In the genomic region with DNA sequence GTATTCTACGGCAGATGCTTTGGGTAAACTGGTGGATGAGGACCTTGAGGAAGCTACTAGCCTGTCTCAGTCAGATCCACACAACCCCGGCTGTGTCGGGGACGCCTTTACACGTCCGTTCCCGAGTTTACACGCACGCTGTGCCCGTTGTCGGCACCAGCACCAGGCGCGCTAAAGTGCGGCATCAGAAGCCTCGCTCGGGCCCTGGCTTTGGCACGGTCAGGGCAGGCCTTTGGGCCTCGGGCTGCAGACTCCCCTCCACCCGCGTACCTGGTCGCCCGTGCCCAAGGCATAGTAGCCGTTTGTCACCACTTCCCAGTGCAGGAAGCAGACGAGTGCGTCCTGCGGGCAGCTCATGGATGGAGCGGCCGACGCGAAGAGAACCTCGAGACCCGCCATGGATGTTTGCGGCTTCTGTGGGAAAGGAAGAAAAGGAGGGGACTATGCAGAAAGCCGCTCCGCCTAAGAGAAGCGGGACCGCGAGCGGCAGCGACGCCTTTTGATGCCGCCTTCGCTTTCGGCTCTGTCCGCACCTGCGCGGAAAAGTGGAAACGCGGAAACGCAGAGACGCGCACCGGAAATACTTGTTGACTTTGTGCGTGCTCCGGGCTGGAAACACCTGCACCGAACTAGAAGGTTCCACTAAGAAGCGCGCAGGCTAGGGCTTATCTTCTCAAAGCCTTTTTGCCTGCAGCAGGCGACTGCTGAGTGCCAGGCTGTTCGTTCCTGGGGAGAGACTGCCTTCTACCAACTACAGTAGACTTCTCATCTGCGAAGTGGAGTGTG, we compare ENCODE assay signal across 8 mouse cellular contexts. TPM values are rescaled to one million over a fixed set of nuclear protein-coding genes. Genes with fewer than 3 reads are reported as not detected.
DNase-seq lines count a peak whose midpoint lies in the region; ATAC-seq lines count a peak whose summit lies in the region.

No protein-coding gene starts in this region.

- H3K4me2 ChIP-seq in heart, embryonic 15.5 days: peak overlapping the region; percentile 78
- peak overlapping the region; percentile 76 for H3K4me2 ChIP-seq in liver, embryonic 15.5 days
- peak overlapping the region; percentile 75 for H3K4me2 ChIP-seq in neural tube, embryonic 12.5 days (replicated peaks)

- H3K4me3 ChIP-seq in forebrain, embryonic 10.5 days: peak overlapping the region; percentile 96
- H3K4me3 ChIP-seq in heart, embryonic 15.5 days: peak overlapping the region; percentile 78
- H3K4me3 ChIP-seq in liver, embryonic 15.5 days (replicated peaks): peak overlapping the region; percentile 74
- peak overlapping the region; percentile 86 for H3K4me3 ChIP-seq in neural tube, embryonic 12.5 days

- peak; percentile 90 for ATAC-seq in heart, embryonic 15.5 days (replicated peaks; ENCODE audit: insufficient number of reproducible peaks, insufficient read depth, low FRiP score, low read depth)
- peak; percentile 70 for ATAC-seq in liver, embryonic 15.5 days (ENCODE audit: insufficient read depth)
- ATAC-seq in neural tube, embryonic 12.5 days (ENCODE audit: low FRiP score, low read depth): peak; percentile 91

- peaks cover 27% of the 10 kb centered on the region for H3K4me1 ChIP-seq in forebrain, embryonic 10.5 days
- peaks cover 15% of the 10 kb centered on the region for H3K4me1 ChIP-seq in heart, embryonic 15.5 days (replicated peaks)
- peaks cover 81% of the 10 kb centered on the region for H3K4me1 ChIP-seq in liver, embryonic 15.5 days (replicated peaks)
- H3K4me1 ChIP-seq in neural tube, embryonic 12.5 days: peaks cover 24% of the 10 kb centered on the region

- DNase-seq in CD8-positive naive resting alpha-beta T cell, adult 2 months (ENCODE audit: low read depth in 2 of 2, low spot score in 2 of 2): peak; percentile 84 to 88
- DNase-seq in c-Kit-positive CD71-negative TER-119-negative erythroid progenitor cells, embryonic 14.5 days (ENCODE audit: low read depth): peak; percentile 84
- DNase-seq in forebrain, embryonic 10.5 days (ENCODE audit: extremely low spot score, low spot score): peak; percentile 83
- DNase-seq in kidney, postnatal 36 days: peak; percentile 88 to 93
- DNase-seq in telencephalon, adult 2 months (ENCODE audit: low read depth, low spot score): peak; percentile 92

- H3K36me3 ChIP-seq in forebrain, embryonic 10.5 days (replicated peaks): no peaks in the 10 kb centered on the region
- no peaks in the 10 kb centered on the region for H3K36me3 ChIP-seq in heart, embryonic 15.5 days
- peaks cover 4% of the 10 kb centered on the region; the same call in 1 of the 2 replicates for H3K36me3 ChIP-seq in liver, embryonic 15.5 days (replicated peaks)
- H3K36me3 ChIP-seq in neural tube, embryonic 12.5 days: no peaks in the 10 kb centered on the region

- no peaks in the 10 kb centered on the region for H3K9me3 ChIP-seq in forebrain, embryonic 10.5 days
- no peaks in the 10 kb centered on the region for H3K9me3 ChIP-seq in heart, embryonic 15.5 days (replicated peaks)
- no peaks in the 10 kb centered on the region for H3K9me3 ChIP-seq in liver, embryonic 15.5 days (replicated peaks)
- H3K9me3 ChIP-seq in neural tube, embryonic 12.5 days: no peaks in the 10 kb centered on the region

- under 1% methylated on average over 61 of the region's 61 CpGs for WGBS in forebrain, embryonic 10.5 days
- under 1% methylated on average over 61 of the region's 61 CpGs for WGBS in heart, embryonic 15.5 days
- WGBS in liver, embryonic 15.5 days (ENCODE audit: insufficient replicate concordance): under 1% methylated on average over 61 of the region's 61 CpGs
- under 1% methylated on average over 61 of the region's 61 CpGs for whole genome bisulfite sequencing in neural tube, embryonic 12.5 days

- H3K27ac ChIP-seq in forebrain, embryonic 10.5 days: peak overlapping the region; percentile 89
- H3K27ac ChIP-seq in heart, embryonic 15.5 days: peak overlapping the region; percentile 36
- H3K27ac ChIP-seq in liver, embryonic 15.5 days (replicated peaks): peak overlapping the region; percentile 94
- H3K27ac ChIP-seq in neural tube, embryonic 12.5 days: 0 out of 2 replicates have a peak overlapping the region, but pooled peaks have one; percentile 20

- H3K27me3 ChIP-seq in forebrain, embryonic 10.5 days (ENCODE audit: poor library complexity, severe bottlenecking): peaks cover 27% of the 10 kb centered on the region
- peaks cover 4% of the 10 kb centered on the region; the same call in 1 of the 2 replicates for H3K27me3 ChIP-seq in heart, embryonic 15.5 days
- peaks cover under 1% of the 10 kb centered on the region; the same call in 1 of the 2 replicates for H3K27me3 ChIP-seq in liver, embryonic 15.5 days
- H3K27me3 ChIP-seq in neural tube, embryonic 12.5 days (replicated peaks): 0 out of 2 replicates have a peak, but pooled peaks cover 4% of the 10 kb centered on the region

- peak overlapping the region; percentile 76 for H3K9ac ChIP-seq in heart, embryonic 15.5 days
- H3K9ac ChIP-seq in liver, embryonic 15.5 days: peak overlapping the region; percentile 93
- H3K9ac ChIP-seq in neural tube, embryonic 12.5 days: peak overlapping the region; percentile 86

RNA-seq across cellular contexts. Expression of a gene that starts 3.1 kb away (rescaled TPM):
- 54.4 and 56.5 TPM in 2 replicates for polyA plus RNA-seq in forebrain, embryonic 10.5 days (2016; fragmentation: Nextera tagmentation; extraction: Ambion mirVana)
- polyA plus RNA-seq in heart, embryonic 15.5 days (2015; fragmentation: Nextera tagmentation; extraction: Ambion mirVana): 23.4 and 28.7 TPM in 2 replicates
- 43.4 and 43.8 TPM in 2 replicates for polyA plus RNA-seq in liver, embryonic 15.5 days (2015; fragmentation: Nextera tagmentation; extraction: Ambion mirVana)
- 45.2 and 49.7 TPM in 2 replicates for polyA plus RNA-seq in neural tube, embryonic 12.5 days (2016; fragmentation: Nextera tagmentation; extraction: Ambion mirVana)

RNA-seq across cellular contexts. Expression of a gene that starts 39.1 kb away (rescaled TPM):
- polyA plus RNA-seq in forebrain, embryonic 10.5 days (2016; fragmentation: Nextera tagmentation; extraction: Ambion mirVana): 5.7 and 5.8 TPM in 2 replicates
- 2.5 and 2.8 TPM in 2 replicates for polyA plus RNA-seq in heart, embryonic 15.5 days (2015; fragmentation: Nextera tagmentation; extraction: Ambion mirVana)
- 0.06 TPM in 1 of 2 replicates, not detected in the other for polyA plus RNA-seq in liver, embryonic 15.5 days (2015; fragmentation: Nextera tagmentation; extraction: Ambion mirVana)
- 12.6 and 14.2 TPM in 2 replicates for polyA plus RNA-seq in neural tube, embryonic 12.5 days (2016; fragmentation: Nextera tagmentation; extraction: Ambion mirVana)

Comparison
In these comparisons a context has a peak if more than half of its experiments do, and no peak if none do; other contexts are left out.
1. Peak in every context shown above with its lines: DNase-seq, ATAC-seq, H3K4me3 ChIP-seq and H3K27ac ChIP-seq.
2. H3K27ac ChIP-seq: peak in every context shown above with its lines; median percentile 94 in liver, embryonic 15.5 days; 89 in forebrain, embryonic 10.5 days; 36 in heart, embryonic 15.5 days; 20 in neural tube, embryonic 12.5 days.